Mouse (Mus musculus): ENCODE results near the gene Hspb7. TPM values are rescaled to one million over a fixed set of nuclear protein-coding genes. Genes with fewer than 3 reads are reported as not detected.

Hspb7 gene
- total and polyA plus RNA-seq, 3 experiments: 1,028 to 1,498 (median 1,066) TPM

GRCm38 (mm10) chr4:141408577-141408976 lies 12.0 kb upstream of the Hspb7 start:
- Histone ChIP-seq H3K36me3 (ENCODE audit: control insufficient read depth, insufficient read depth, low read length) (no peaks in the 10 kb centered on the region), H3K4me3 (no peak overlapping the region), H3K4me1 (ENCODE audit: control insufficient read depth, insufficient read depth, low read length) (peaks cover 2% of the 10 kb centered on the region; the same call in 1 of the 2 replicates), H3K79me2 (replicated peaks; ENCODE audit: control insufficient read depth, insufficient read depth, low read length) (no peaks in the 10 kb centered on the region), H3K9ac (ENCODE audit: low read depth, low read length) (no peak overlapping the region), H3K27ac (no peak overlapping the region), H3K27me3 (ENCODE audit: control insufficient read depth, insufficient read depth, low read length) (no peaks in the 10 kb centered on the region)
- DNase-seq: no peak
- intact Hi-C loops (cut with DNase I): no loop called here
- TF ChIP-seq EP300 (IDR thresholded peaks at IDR 0.05; ENCODE audit: insufficient read depth, low read depth, low read length): no peak
- no peak for TF ChIP-seq POLR2A (IDR thresholded peaks at IDR 0.05; ENCODE audit: insufficient read depth, low read depth, low read length)
- TF ChIP-seq CTCF (IDR thresholded peaks at IDR 0.05): no peak
- WGBS: 94% methylated on average over 3 of the region's 3 CpGs

DNA sequence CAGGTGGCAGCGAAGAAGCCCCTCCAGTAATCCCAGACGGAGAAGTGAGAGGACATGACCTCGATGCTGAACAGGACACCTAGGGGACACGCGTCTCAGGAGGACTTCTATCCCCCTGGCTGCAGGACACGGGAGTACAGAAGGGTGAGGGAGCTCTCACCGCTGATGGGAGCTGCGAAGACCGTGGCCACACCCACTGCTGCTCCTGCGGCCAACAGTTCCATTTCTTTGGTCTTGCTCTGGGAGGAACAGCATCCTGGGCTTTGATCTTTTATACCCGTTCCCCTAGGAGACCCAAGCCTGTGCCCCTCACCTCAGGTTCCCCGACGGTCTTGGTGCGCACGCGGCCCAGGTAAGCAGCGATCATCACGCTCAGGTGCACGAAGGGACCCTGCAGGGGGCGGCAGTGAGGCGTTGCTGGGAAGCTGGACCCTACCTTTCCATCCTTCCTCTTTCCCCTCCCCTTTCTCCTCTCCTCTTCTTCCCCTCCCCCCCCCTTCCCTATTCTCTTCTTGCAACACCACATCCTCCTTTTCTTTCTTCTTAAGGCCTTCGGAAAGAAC lies 9.1 kb upstream of the Hspb7 start:
- no peak for DNase-seq
- Histone ChIP-seq H3K27ac (no peak overlapping the region), H3K4me1 (ENCODE audit: control insufficient read depth, insufficient read depth, low read length) (0 out of 2 replicates have a peak, but pooled peaks cover 1% of the 10 kb centered on the region), H3K9ac (ENCODE audit: low read depth, low read length) (no peak overlapping the region), H3K79me2 (replicated peaks; ENCODE audit: control insufficient read depth, insufficient read depth, low read length) (no peaks in the 10 kb centered on the region), H3K27me3 (ENCODE audit: control insufficient read depth, insufficient read depth, low read length) (no peaks in the 10 kb centered on the region), H3K4me3 (no peak overlapping the region), H3K36me3 (ENCODE audit: control insufficient read depth, insufficient read depth, low read length) (no peaks in the 10 kb centered on the region)
- intact Hi-C loops (cut with DNase I): no loop called here
- TF ChIP-seq CTCF (IDR thresholded peaks at IDR 0.05) (peak; percentile 45), POLR2A (IDR thresholded peaks at IDR 0.05; ENCODE audit: insufficient read depth, low read depth, low read length) (no peak), EP300 (IDR thresholded peaks at IDR 0.05; ENCODE audit: insufficient read depth, low read depth, low read length) (no peak)
- WGBS: 30% methylated on average over 22 of the region's 22 CpGs

DNA sequence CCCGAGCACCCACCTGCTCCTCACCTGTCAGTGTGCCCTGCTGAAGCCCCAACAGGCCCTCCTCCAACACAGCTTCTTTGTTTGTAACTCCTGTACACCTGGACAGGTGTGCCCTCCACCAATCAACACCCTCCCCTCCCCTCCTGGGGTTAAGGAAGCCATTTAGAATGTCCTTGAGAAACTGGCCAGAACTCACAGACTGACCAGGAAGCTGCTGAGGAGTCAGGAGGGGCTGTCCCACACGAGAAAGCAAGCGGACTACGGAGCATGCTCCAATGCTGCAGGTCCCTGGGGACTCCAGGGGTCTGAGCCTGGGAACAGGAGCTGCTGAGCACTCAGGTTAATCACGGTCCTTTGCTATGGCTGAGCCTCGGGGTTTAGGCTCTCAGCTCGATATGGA lies 4.7 kb upstream of the Hspb7 start, which contains the start of gene Clcnkb:
Clcnkb (minus strand) TSS at position 91 of the 400 bp plus-strand sequence.
- intact Hi-C loops (cut with DNase I): no loop called here
- H3K4me3 ChIP-seq: no peak within 1 kb of the TSS
- no peak for TF ChIP-seq EP300 (IDR thresholded peaks at IDR 0.05; ENCODE audit: insufficient read depth, low read depth, low read length)
- no peak for TF ChIP-seq CTCF (IDR thresholded peaks at IDR 0.05)
- no peak for TF ChIP-seq POLR2A (IDR thresholded peaks at IDR 0.05; ENCODE audit: insufficient read depth, low read depth, low read length)
- no peaks in the 10 kb centered on the region for H3K27me3 ChIP-seq (ENCODE audit: control insufficient read depth, insufficient read depth, low read length)
- no peak for DNase-seq
- no peak within 1 kb of the TSS for H3K9ac ChIP-seq (ENCODE audit: low read depth, low read length)
- no peak within 1 kb of the TSS for H3K27ac ChIP-seq
- no peaks in the 10 kb centered on the region for H3K79me2 ChIP-seq (replicated peaks; ENCODE audit: control insufficient read depth, insufficient read depth, low read length)
- H3K4me1 ChIP-seq (ENCODE audit: control insufficient read depth, insufficient read depth, low read length): no peaks in the 10 kb centered on the region; the same call in 1 of the 2 replicates
- no peaks in the 10 kb centered on the region for H3K36me3 ChIP-seq (ENCODE audit: control insufficient read depth, insufficient read depth, low read length)
- WGBS: 62% methylated on average over 7 of the region's 7 CpGs

DNA sequence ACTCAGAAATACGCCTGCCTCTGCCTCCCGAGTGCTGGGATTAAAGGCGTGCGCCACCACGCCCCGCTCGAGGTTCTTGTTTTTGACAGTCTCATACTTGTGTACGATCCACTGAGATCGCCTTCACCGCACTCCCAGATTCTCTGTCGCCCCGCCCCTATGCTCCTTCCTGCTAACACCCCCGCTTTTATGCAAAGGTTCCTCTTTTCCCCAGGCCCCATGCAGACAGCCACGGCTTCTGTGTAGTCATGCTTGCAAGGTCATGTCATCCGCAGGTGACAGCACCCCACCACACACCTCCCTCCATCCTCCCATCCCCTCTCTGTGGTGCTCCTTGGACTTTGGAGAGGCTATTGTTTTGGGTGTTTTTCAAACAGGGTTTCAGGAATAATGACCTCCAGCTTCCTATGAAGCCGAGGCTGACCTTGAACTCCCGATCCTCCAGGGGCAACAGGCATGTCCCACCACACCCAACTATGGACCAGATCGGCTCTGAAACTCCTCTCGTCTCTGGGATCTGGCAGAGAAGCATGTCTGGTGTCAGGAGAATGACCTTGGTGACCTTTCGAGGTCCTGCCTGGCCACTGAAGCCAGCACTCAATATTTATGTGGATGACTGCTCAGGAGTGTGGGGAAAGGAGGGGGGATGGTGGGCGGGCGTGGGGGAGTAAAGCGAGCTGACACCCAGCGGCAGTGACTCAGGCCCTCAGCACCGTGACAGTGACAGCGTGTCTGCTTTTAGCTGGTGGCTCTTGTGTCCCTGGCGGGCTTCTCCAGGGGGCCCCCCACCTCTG lies 984 bp upstream of the Hspb7 start:
- Histone ChIP-seq H3K4me3 (no peak overlapping the region), H3K9ac (ENCODE audit: low read depth, low read length) (no peak overlapping the region), H3K36me3 (ENCODE audit: control insufficient read depth, insufficient read depth, low read length) (no peaks in the 10 kb centered on the region), H3K27me3 (ENCODE audit: control insufficient read depth, insufficient read depth, low read length) (no peaks in the 10 kb centered on the region), H3K27ac (peak overlapping the region; percentile 96), H3K79me2 (replicated peaks; ENCODE audit: control insufficient read depth, insufficient read depth, low read length) (no peaks in the 10 kb centered on the region), H3K4me1 (ENCODE audit: control insufficient read depth, insufficient read depth, low read length) (no peaks in the 10 kb centered on the region; the same call in 1 of the 2 replicates)
- WGBS: 46% methylated on average over 27 of the region's 27 CpGs
- TF ChIP-seq CTCF (IDR thresholded peaks at IDR 0.05): no peak
- 0 out of 2 replicates have a peak, but pooled peaks have one; percentile 36 for TF ChIP-seq EP300 (IDR thresholded peaks at IDR 0.05; ENCODE audit: insufficient read depth, low read depth, low read length)
- TF ChIP-seq POLR2A (IDR thresholded peaks at IDR 0.05; ENCODE audit: insufficient read depth, low read depth, low read length): peak; percentile 21; the same call in 1 of the 2 replicates
- intact Hi-C loops (cut with DNase I): no loop called here
- peak; percentile 54 to 69 for DNase-seq

DNA sequence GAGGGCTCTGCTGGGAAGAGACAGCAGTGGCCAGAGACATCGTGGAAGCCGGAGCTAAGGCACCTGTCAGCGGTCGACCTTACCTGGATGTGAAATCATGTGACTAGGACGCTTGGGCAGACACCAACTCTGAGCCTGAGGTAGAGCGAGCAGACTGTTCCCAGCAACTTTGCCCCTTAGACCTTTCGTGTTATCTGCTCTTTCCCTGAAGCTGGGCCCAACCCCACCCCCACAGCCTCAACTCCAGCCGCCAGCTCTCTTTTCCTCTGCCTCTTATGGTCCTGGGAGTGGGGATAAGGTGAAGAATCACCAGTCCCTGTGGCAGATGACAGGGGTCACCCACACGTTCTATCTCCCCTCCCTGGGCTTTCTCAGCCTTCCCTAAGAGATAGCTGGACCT lies 307 bp downstream of the Hspb7 start:
- H3K27me3 ChIP-seq (ENCODE audit: control insufficient read depth, insufficient read depth, low read length): no peaks in the 10 kb centered on the region
- H3K9ac ChIP-seq (ENCODE audit: low read depth, low read length): peak overlapping the region; percentile 66
- TF ChIP-seq CTCF (IDR thresholded peaks at IDR 0.05) (no peak), EP300 (IDR thresholded peaks at IDR 0.05; ENCODE audit: insufficient read depth, low read depth, low read length) (no peak), POLR2A (IDR thresholded peaks at IDR 0.05; ENCODE audit: insufficient read depth, low read depth, low read length) (no peak)
- no peaks in the 10 kb centered on the region for H3K79me2 ChIP-seq (replicated peaks; ENCODE audit: control insufficient read depth, insufficient read depth, low read length)
- intact Hi-C loops (cut with DNase I): no loop called here
- DNase-seq: peak in 1 of 2 experiments; percentile 61
- no peaks in the 10 kb centered on the region; the same call in 1 of the 2 replicates for H3K4me1 ChIP-seq (ENCODE audit: control insufficient read depth, insufficient read depth, low read length)
- WGBS: 41% methylated on average over 9 of the region's 9 CpGs
- peak overlapping the region; percentile 96 for H3K27ac ChIP-seq
- no peak overlapping the region for H3K4me3 ChIP-seq
- H3K36me3 ChIP-seq (ENCODE audit: control insufficient read depth, insufficient read depth, low read length): no peaks in the 10 kb centered on the region

DNA sequence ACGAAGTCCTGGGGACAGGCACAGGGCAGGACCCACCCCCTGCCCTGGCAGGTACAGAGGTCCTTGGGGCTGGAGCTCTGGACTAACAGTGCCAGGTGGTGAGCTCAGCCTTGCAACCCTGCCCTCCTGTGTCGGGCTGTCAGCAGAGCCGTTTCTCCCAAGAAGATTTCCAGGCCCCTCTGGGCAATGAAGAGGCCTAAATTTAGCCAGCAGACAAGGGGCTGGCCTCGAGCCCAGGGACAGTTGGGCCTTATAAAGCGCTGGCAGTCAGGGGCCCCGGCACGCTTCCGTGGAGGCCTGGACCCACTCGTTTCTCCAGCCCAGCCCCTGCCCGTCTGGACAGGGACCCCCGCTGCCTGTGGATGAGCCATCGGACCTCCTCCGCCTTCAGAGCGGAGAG lies 844 bp downstream of the Hspb7 start:
- no peaks in the 10 kb centered on the region; the same call in 1 of the 2 replicates for H3K4me1 ChIP-seq (ENCODE audit: control insufficient read depth, insufficient read depth, low read length)
- H3K36me3 ChIP-seq (ENCODE audit: control insufficient read depth, insufficient read depth, low read length): no peaks in the 10 kb centered on the region
- no peaks in the 10 kb centered on the region for H3K27me3 ChIP-seq (ENCODE audit: control insufficient read depth, insufficient read depth, low read length)
- H3K79me2 ChIP-seq (replicated peaks; ENCODE audit: control insufficient read depth, insufficient read depth, low read length): no peaks in the 10 kb centered on the region
- intact Hi-C loops (cut with DNase I): no loop called here
- H3K9ac ChIP-seq (ENCODE audit: low read depth, low read length): peak overlapping the region; percentile 85
- TF ChIP-seq CTCF (IDR thresholded peaks at IDR 0.05) (peak; percentile 28), POLR2A (IDR thresholded peaks at IDR 0.05; ENCODE audit: insufficient read depth, low read depth, low read length) (peak; percentile 93), EP300 (IDR thresholded peaks at IDR 0.05; ENCODE audit: insufficient read depth, low read depth, low read length) (peak; percentile 92)
- DNase-seq: peak; percentile 84 to 89
- H3K27ac ChIP-seq: peak overlapping the region; percentile 96
- WGBS: 33% methylated on average over 14 of the region's 14 CpGs
- H3K4me3 ChIP-seq: peak overlapping the region; percentile 59

All from heart, adult 2 months (tissue).